Mouse (Mus musculus): ENCODE data around the gene Chst11. TPM values are rescaled to one million over a fixed set of nuclear protein-coding genes. Genes with fewer than 3 reads are reported as not detected.

The Chst11 gene
- polyA plus RNA-seq, 1 experiment = 10.1 TPM

DNA sequence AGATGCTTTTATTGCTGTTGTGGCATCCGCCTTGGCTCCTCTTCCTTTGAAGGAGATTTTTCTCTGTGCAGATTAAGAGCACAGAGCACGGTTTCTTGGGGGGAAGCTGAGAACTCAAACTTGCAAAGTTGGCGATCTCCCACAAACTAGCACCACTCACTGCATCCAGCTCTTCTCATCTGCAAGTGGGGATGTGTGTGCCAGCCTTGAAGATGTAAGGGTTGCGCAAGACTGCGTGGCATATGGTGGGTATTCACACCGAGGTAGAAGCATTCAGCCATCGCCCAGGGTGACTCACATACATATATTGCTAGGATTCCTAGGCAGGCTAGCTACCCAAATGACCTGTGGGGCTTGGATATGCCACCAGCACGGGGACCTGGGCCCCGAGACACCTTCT, 52.9 kb downstream of the Chst11 start:
- Histone ChIP-seq H3K4me3 (ENCODE audit: insufficient read depth, low read depth, low read length) (no peak overlapping the region), H3K27ac (replicated peaks; ENCODE audit: low read depth, low read length) (no peak overlapping the region), H3K4me1 (ENCODE audit: control insufficient read depth, insufficient read depth, insufficient read length, low read length) (peaks cover 33% of the 10 kb centered on the region)

DNA sequence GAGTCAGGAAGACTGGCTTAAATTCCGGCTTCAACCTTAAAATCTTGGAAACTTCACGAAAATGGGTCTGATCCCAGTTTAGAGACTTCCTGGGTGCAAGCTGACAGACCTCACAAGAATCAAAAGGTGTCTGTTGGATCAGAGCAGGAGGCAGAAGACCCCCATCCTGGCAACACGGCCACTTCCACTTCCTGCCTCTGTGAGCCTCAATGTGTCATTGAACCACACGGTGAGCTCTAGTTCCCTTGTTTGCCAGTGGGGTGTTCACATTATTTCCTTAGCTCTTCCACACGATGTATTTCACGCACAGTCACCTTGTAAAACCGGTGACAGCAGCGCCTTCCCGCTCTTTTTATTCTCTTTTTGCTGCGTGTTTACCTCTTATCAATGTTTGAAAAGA, 54.1 kb downstream of the Chst11 start:
- H3K4me1 ChIP-seq (ENCODE audit: control insufficient read depth, insufficient read depth, insufficient read length, low read length) = peaks cover 38% of the 10 kb centered on the region
- H3K27ac ChIP-seq (replicated peaks; ENCODE audit: low read depth, low read length) = no peak overlapping the region
- H3K4me3 ChIP-seq (ENCODE audit: insufficient read depth, low read depth, low read length) = no peak overlapping the region

DNA sequence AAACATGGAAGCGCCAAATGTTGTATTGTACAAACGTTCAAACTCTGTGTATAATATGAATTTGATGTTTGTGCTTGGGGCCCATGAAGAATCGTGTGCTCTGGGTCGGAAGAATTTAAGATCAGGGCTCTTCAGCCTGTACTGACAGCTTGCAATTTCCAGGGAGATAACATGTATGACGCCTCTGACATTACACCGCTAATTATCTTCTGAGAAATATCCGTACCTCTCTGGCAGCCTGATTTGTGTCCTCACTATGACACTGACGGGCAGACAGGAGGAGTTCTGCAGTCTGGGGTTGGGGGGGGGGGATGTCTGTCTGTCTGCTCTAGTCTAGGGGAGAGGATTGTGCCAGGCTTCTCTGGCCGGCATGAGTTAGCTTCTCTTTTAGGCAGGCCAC, 56.6 kb downstream of the Chst11 start:
- no peak overlapping the region for H3K27ac ChIP-seq (replicated peaks; ENCODE audit: low read depth, low read length)
- no peak overlapping the region for H3K4me3 ChIP-seq (ENCODE audit: insufficient read depth, low read depth, low read length)
- peaks cover 35% of the 10 kb centered on the region for H3K4me1 ChIP-seq (ENCODE audit: control insufficient read depth, insufficient read depth, insufficient read length, low read length)

DNA sequence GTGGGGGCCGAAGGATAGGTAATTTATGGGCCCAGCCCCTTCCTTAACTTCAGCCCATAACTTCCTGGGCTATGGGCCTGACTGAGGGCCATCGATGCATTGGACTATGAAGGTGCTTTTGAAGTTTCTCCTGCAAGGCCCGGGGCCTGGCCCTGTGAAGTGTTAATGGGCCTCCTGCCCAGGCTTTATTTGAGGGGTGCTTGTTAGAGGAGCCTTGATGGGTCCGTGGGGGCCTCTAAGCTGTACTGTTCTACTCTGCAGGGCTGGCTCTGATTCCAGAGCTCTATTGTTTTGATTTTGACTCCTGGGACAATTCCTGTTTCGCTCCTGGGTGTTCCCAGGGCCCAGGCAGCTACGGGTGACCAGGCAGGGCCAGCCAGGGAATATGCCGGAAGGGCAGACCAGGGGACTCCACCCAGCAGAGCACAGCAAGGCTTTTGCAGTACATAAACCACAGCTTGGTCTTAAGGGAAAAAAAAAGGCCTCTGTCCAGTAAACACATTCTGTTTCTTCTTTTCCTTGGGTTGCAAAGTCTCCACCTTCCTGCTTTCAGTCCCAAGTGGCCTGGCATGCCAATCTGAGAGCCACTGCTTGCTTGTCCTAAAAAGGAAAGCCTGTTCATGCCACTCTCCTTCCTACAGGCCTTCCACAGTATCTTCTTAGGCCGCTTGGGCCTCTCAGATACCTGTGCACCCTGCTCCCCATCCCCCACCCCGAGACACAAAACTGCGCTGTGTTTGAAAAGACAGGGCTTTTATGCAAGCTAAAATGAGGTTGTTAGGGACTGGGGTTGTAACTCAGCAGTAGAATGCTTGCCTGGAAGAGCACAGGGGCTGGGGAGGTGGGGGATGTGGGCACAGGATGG, 57.5 kb downstream of the Chst11 start:
- Histone ChIP-seq H3K27ac (replicated peaks; ENCODE audit: low read depth, low read length) (peak overlapping the region; percentile 42), H3K4me3 (ENCODE audit: insufficient read depth, low read depth, low read length) (no peak overlapping the region)

DNA sequence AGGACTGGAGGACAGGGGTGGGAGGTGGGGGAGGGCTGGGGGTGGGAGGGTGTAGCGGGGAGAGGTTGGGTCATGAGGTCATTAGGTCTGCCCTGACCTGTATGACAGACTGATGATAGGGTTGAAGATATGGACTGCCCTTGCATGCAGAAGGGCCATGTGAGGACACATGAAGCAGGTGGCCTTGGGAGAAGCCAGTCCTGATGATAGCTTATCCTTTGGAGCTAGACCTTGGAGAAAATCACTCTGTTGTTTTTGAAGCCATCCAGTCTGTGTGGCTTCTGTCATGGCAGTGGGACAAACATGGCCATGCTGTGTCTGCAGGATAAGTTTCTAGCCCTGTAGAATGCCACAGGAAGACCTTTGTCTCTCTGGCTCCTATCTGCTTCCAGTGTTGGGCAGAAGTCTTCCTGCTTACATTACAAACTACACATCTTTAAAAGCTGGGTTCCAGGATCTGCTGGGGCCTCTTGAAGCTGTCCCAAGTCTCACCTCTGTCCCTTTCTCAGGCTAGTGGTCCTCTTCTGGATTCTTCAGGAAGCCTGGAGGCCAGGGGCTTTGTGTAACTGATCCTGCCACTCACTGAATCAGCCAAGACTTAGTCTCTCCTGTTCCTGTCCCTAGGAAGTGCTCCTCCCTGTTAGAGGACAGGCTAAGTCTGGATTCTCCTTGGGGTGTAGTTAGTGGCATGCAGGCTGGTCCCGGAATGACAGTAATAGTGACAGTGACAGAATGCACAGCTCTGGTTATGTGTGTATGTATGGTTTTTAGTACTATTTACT, 58.4 kb downstream of the Chst11 start:
- Histone ChIP-seq H3K4me3 (ENCODE audit: insufficient read depth, low read depth, low read length) (no peak overlapping the region), H3K27ac (replicated peaks; ENCODE audit: low read depth, low read length) (peak overlapping the region; percentile 48)

More for the DNA sequence above, 57.5 kb downstream of the Chst11 start:
- H3K4me1 ChIP-seq (ENCODE audit: control insufficient read depth, insufficient read depth, insufficient read length, low read length) = peaks cover 35% of the 10 kb centered on the region

DNA sequence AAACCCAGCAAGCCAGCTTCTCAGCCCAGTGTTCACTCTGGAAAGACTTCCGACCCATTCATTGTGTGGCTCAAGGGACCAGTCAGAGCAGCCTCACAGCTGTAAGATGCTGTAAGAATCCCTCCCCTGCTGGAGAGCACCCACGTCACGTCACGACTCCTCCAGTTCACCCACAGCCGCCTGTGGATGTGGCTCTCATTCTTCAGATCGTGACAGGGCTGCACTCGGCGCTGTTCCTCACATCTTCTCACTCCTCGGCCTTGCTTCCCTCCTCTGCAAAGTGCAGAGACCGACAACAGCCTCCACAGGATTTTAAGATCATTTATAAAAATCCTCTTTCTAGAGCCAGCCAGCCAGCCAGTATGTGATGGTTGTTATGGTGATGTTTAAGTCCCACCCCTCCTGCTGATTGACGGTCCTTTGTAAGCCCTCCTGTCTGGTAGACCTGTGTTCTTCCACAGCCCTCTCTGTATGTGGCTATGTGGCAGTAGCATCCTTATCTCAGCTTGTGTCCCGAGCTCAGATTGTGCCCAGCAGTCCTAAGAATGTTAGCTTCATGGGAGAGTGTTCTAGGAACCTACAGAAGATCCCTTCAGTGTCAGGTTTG, 64.0 kb downstream of the Chst11 start:
- no peak overlapping the region for H3K4me3 ChIP-seq (ENCODE audit: insufficient read depth, low read depth, low read length)
- peaks cover 19% of the 10 kb centered on the region; the same call in 1 of the 2 replicates for H3K4me1 ChIP-seq (ENCODE audit: control insufficient read depth, insufficient read depth, insufficient read length, low read length)
- H3K27ac ChIP-seq (replicated peaks; ENCODE audit: low read depth, low read length) = no peak overlapping the region

More for the DNA sequence above, 58.4 kb downstream of the Chst11 start:
- H3K4me1 ChIP-seq (ENCODE audit: control insufficient read depth, insufficient read depth, insufficient read length, low read length) = peaks cover 31% of the 10 kb centered on the region

DNA sequence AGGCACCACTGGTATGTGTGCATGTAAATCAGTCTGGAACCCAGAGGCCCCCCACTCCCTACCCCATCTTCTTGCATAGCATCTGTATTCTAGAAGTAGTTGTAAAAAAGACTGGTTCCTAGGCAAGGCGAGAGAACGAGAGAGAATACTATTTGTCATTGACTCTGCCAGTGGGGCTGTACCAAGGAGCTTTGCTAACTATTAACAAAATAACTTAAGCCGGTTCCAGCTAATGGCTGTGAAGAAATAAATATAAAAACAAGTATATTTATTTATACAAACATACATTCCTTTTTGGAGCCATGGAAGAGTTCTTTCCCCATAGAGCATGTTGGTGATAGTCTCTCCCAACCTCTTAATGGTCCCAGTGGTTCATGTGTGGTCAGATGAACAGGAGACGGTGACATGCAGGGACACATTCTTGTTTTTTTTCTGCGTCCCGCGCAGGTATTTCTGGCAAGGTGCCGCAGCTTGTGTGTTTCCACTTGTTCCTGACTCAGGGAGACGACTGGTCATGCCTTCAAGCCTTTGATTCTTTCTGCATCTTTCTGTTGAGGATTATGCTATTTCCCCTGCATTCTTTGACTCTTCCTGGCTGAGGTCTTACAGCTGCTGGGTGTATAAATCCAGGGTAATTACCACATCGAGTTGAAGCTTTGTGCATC, 68.7 kb downstream of the Chst11 start:
- no peak overlapping the region for H3K4me3 ChIP-seq (ENCODE audit: insufficient read depth, low read depth, low read length)
- H3K27ac ChIP-seq (replicated peaks; ENCODE audit: low read depth, low read length) = no peak overlapping the region
- peaks cover 15% of the 10 kb centered on the region; the same call in 1 of the 2 replicates for H3K4me1 ChIP-seq (ENCODE audit: control insufficient read depth, insufficient read depth, insufficient read length, low read length)

DNA sequence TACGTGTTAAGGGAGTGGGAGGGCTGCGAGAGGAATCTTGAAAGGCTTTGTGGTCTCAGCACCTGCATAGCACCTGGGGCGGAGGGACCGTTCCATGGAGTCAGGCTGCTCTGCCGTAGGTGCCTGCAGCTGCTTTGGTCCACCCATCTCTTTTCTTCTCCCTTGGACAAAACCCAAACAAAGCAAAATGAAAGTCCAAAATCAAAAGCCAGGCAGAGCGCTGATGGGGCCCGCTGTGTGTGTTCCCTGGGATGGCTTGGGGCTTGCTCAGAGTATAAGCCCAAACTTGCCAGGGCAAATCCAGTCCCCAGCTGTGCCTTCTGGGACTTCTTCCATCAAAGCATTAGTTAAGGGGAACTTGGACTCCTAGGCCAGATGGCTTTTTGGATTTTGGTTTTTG, 71.0 kb downstream of the Chst11 start:
- Histone ChIP-seq H3K4me1 (ENCODE audit: control insufficient read depth, insufficient read depth, insufficient read length, low read length) (peaks cover 15% of the 10 kb centered on the region; the same call in 1 of the 2 replicates), H3K4me3 (ENCODE audit: insufficient read depth, low read depth, low read length) (no peak overlapping the region), H3K27ac (replicated peaks; ENCODE audit: low read depth, low read length) (no peak overlapping the region)

DNA sequence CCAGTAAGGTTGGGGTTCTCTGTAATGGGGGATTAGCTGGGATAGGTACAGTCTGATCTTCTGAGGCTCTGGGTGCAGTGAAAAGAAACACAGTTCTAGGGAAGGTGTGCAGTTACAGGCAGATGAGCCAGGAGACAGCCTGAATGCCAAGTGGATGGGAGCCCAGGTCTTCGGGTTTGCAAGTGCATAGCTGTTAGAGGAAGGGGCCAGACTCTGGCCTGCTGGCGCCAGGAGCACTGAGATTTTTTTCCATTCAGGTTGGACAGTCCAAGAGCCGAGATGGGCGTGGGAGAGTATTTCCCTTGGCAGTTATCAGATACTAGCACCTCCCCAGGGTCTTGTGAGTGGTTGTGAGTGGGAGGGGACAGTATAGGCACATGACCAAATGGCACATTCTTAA, 71.6 kb downstream of the Chst11 start:
- Histone ChIP-seq H3K4me3 (ENCODE audit: insufficient read depth, low read depth, low read length) (no peak overlapping the region), H3K27ac (replicated peaks; ENCODE audit: low read depth, low read length) (no peak overlapping the region), H3K4me1 (ENCODE audit: control insufficient read depth, insufficient read depth, insufficient read length, low read length) (peaks cover 11% of the 10 kb centered on the region; the same call in 1 of the 2 replicates)

DNA sequence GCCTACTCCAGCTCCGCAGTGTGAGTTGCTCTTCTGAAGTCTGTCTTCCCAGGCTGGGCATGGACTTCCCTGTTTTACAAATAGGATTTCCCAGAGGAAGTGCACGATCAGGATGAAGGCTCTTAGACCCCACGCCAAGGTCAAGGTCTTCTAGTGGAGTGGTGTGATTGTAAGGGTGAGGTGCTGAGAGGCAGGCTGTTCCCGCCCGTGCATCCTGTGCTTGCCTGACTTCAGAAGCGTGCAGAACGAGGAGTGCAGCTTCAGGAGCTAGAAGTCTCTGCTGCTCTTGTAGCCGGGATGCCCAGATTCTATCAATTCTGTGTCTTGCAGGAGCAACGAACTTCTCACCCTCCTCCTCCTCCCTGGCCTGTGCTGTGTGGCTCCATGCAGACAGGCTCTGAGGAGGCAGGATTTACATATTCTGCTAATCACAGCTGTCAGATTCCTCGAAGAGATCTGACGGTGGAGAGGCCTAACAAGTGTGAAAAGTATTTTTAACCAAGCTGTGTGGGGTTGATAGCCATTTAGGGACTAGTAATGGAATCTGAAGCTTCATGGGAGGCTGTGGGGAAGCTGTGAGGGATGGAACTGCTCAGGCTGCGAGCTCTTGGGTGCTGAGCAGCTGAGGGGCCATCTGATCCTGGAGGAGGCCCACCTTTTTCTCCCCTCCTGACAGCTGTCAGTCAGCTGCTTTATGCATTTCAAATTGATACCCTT, 74.9 kb downstream of the Chst11 start:
- no peak overlapping the region for H3K27ac ChIP-seq (replicated peaks; ENCODE audit: low read depth, low read length)
- no peak overlapping the region for H3K4me3 ChIP-seq (ENCODE audit: insufficient read depth, low read depth, low read length)
- H3K4me1 ChIP-seq (ENCODE audit: control insufficient read depth, insufficient read depth, insufficient read length, low read length) = no peaks in the 10 kb centered on the region; the same call in 1 of the 2 replicates

DNA sequence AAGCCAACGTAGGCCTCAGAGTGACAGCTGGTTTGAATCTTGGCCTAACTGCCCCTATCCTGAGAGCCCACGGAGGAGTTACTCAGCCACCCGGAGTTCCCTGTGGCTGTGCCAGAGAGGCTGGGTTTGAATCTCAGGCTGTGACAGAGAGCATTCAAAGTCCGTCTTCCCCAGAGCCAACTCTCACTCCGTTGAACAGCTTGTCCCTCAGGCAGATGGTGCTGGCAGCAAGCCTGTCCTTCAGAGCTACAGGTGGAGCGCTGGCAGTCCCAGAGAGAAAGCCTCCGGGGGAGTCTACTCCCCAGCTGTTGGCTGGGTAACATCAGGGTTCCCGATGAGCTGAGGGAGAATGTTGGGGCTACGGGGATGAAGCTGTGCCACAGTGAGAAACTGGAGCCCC, 77.0 kb downstream of the Chst11 start:
- Histone ChIP-seq H3K4me1 (ENCODE audit: control insufficient read depth, insufficient read depth, insufficient read length, low read length) (peaks cover 7% of the 10 kb centered on the region), H3K4me3 (ENCODE audit: insufficient read depth, low read depth, low read length) (no peak overlapping the region), H3K27ac (replicated peaks; ENCODE audit: low read depth, low read length) (no peak overlapping the region)

DNA sequence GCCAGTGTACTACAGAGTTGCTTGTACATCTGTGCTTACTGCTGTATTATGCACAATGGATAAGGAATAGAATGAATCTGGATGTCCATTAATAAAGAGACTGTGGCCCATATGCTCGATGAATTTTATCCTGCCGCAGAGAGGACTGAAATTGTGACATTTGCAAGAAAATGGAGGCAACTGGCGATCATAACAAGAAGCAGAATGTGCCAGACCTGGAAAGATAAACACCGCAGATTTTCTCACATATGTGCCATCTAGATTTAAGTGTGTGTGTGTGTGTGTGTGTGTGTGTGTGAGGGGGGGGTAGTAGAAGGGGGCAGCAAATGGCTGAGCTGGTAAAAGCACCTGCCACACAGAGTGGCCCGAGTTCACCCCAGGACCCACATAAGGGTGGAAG, 79.5 kb downstream of the Chst11 start:
- peaks cover 9% of the 10 kb centered on the region for H3K4me1 ChIP-seq (ENCODE audit: control insufficient read depth, insufficient read depth, insufficient read length, low read length)
- H3K27ac ChIP-seq (replicated peaks; ENCODE audit: low read depth, low read length) = no peak overlapping the region

DNA sequence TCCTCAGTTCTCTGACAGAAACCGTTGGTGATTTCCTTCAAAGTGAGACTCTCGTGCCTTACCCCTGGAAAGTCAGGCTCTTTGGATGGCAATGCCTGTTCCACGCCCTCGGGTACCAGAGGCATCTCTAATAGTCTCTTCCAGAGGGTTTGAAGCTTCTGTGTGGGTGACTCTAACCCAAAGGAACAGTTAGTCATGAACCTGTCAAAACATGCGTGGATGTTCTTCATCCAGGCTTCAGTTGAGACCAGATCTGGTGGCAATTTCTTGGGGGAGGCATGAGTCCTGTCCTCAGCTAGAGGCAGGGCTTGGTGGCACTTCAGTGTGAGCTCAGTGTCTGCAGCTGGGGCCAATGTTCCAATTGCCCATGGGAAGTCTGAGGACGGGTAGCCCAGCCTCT, 80.9 kb downstream of the Chst11 start:
- Histone ChIP-seq H3K4me1 (ENCODE audit: control insufficient read depth, insufficient read depth, insufficient read length, low read length) (peaks cover 11% of the 10 kb centered on the region), H3K27ac (replicated peaks; ENCODE audit: low read depth, low read length) (no peak overlapping the region), H3K4me3 (ENCODE audit: insufficient read depth, low read depth, low read length) (no peak overlapping the region)

More for the DNA sequence above, 79.5 kb downstream of the Chst11 start:
- no peak overlapping the region for H3K4me3 ChIP-seq (ENCODE audit: insufficient read depth, low read depth, low read length)

DNA sequence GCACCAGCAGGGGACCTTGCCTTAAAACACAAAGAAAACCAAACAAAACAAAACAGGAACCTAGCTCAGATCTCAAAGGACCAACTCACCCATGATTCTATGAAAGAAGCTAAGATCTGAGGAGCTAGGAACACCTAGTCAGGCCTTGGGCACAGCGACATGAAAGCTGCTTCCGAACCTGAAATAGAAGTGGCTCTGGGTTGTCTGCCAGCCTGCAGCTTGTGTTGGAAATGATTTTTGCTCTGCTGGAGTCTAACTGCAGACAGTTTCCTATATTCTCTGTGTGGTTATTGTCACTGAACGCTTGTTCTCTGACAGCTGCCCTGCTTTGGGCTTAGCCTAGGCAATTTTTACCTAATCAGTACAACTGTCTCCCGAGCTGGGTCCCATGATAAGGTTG, 82.0 kb downstream of the Chst11 start:
- Histone ChIP-seq H3K4me3 (ENCODE audit: insufficient read depth, low read depth, low read length) (no peak overlapping the region), H3K27ac (replicated peaks; ENCODE audit: low read depth, low read length) (no peak overlapping the region), H3K4me1 (ENCODE audit: control insufficient read depth, insufficient read depth, insufficient read length, low read length) (peaks cover 11% of the 10 kb centered on the region)

Data from brown adipose tissue, adult 24 weeks (tissue).